Mouse (Mus musculus) forebrain, postnatal 0 days (tissue): Measurements from ENCODE around the gene Cmtm1. TPM values are rescaled to one million over a fixed set of nuclear protein-coding genes. Genes with fewer than 3 reads are reported as not detected.

Experiments used
- ATAC-seq: fragments of 200-750 bp; cut with Nextera tagmentation; 2 replicates; pipeline ENCODE4 v1.8.0; 2017; ENCODE audit warnings: mild to moderate bottlenecking, moderate library complexity
- DNase-seq: peaks from one replicate; pipeline ENCODE4 v3.0.0-alpha.2; 2015
- H3K27ac ChIP-seq: fragments of 300-500 bp; sonication (generic); 2 replicates; pipeline ENCODE4 v1.5.1; 2014; ENCODE audit warnings: low read depth, mild to moderate bottlenecking, antibody characterized with exemption, low read length, moderate library complexity, mixed read lengths
- H3K27me3 ChIP-seq: fragments of 300-500 bp; sonication (generic); 2 replicates; pipeline ENCODE4 v1.6.1; 2014; ENCODE audit warnings: mild to moderate bottlenecking, low read length, mixed read lengths; ENCODE audit not compliant: insufficient read depth
- H3K36me3 ChIP-seq: fragments of 300-500 bp; sonication (generic); 2 replicates; pipeline ENCODE4 v1.6.1; 2014; ENCODE audit warnings: mild to moderate bottlenecking, moderate library complexity; ENCODE audit not compliant: insufficient read depth
- H3K4me1 ChIP-seq: fragments of 300-500 bp; sonication (generic); 2 replicates; pipeline ENCODE4 v1.6.1; 2014; ENCODE audit warnings: antibody characterized with exemption; ENCODE audit not compliant: insufficient read depth
- H3K4me2 ChIP-seq: fragments of 300-500 bp; sonication (generic); 2 replicates; pipeline ENCODE4 v1.6.1; 2014; ENCODE audit warnings: low read depth, mild to moderate bottlenecking, moderate library complexity
- H3K4me3 ChIP-seq: fragments of 300-500 bp; sonication (generic); 2 replicates; pipeline ENCODE4 v1.5.1; 2014; ENCODE audit warnings: low read depth, low read length, mixed read lengths
- H3K9ac ChIP-seq: fragments of 300-500 bp; sonication (generic); 2 replicates; pipeline ENCODE4 v1.6.1; 2014; ENCODE audit warnings: mild to moderate bottlenecking
- H3K9me3 ChIP-seq: fragments of 300-500 bp; sonication (generic); 2 replicates; pipeline ENCODE4 v1.6.1; 2016; ENCODE audit warnings: low read length
- CTCF ChIP-seq: sonication (generic); IDR thresholded peaks from 2 replicates; pipeline ENCODE4 v1.5.1; 2016; ENCODE audit warnings: antibody characterized with exemption, control low read depth, low read depth
- WGBS: fragments of 180-500 bp; shearing (Covaris S2); extraction: QIAGEN DNeasy Blood & Tissue Kit; methylation state at CpG from one replicate; pipeline ENCODE4 v1.1.7; 2014; 5-methylcytosine and 5-hydroxymethylcytosine counted together
- polyA plus RNA-seq: library from polyadenylated mRNA; unstranded; fragments of >200 nt; fragmentation: Nextera tagmentation; extraction: Ambion mirVana; gene quantifications from 2 replicates; pipeline ENCODE4 v1.2.1, GENCODE M21; 2015
- total RNA-seq: library from RNA; depleted of rRNA; stranded (reverse); fragments of >200 nt; gene quantifications from 2 replicates; pipeline ENCODE4 v1.2.3, GENCODE M21; 2014; rRNA removed

Gene Cmtm1
- total and polyA plus RNA-seq, 2 experiments from 2014 or later, result not detected

GRCm38 (mm10) chr8:104249442-104249996, 60.4 kb downstream of the Cmtm1 start:
- no peaks in the 10 kb centered on the region for H3K9me3 ChIP-seq
- peaks cover 16% of the 10 kb centered on the region for H3K36me3 ChIP-seq
- ATAC-seq, result no peak
- H3K4me2 ChIP-seq, result no peak overlapping the region
- no peak for DNase-seq
- no peak for TF ChIP-seq CTCF
- peaks cover 9% of the 10 kb centered on the region for H3K4me1 ChIP-seq
- H3K9ac ChIP-seq, result no peak overlapping the region
- WGBS, result 87% methylated on average over 7 of the region's 7 CpGs
- H3K4me3 ChIP-seq, result no peak overlapping the region
- no peak overlapping the region for H3K27ac ChIP-seq
- no peaks in the 10 kb centered on the region for H3K27me3 ChIP-seq

DNA sequence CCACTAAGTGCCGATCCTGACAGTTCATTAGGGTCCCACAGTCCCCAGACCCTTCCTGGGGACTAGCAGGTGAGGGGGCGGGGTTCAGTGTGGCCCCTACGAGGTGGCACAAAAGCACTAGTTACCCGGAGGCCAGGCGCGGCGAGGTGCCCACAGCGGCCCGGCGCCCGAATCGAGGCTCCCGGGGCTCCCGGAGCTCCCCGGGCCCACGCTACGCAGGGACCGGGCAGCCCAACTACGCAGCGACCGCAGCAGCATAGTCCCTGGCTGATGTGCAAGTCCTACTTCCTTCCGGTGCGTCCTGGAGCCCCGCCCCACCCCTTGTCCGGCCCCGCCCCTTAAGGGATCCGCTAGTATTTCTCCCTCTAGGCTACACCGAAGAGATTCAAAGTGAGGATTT, 61.7 kb downstream of the Cmtm1 start, which contains the start of gene Tk2:
Tk2 (minus strand) TSS at position 283 of the 400 bp plus-strand sequence.
- DNase-seq (peak; percentile 88), ATAC-seq (peak; percentile 96)
- no peak for TF ChIP-seq CTCF
- Histone ChIP-seq H3K4me3 (peak within 1 kb of the TSS; percentile 97), H3K27ac (peak within 1 kb of the TSS; percentile 73), H3K9ac (peak within 1 kb of the TSS; percentile 88), H3K9me3 (no peaks in the 10 kb centered on the region), H3K36me3 (peaks cover 24% of the 10 kb centered on the region), H3K27me3 (no peaks in the 10 kb centered on the region), H3K4me2 (peak within 1 kb of the TSS; percentile 79), H3K4me1 (peaks cover 9% of the 10 kb centered on the region)
- under 1% methylated on average over 28 of the region's 28 CpGs for WGBS

- ATAC-seq (peak; percentile 9; the same call in 1 of the 2 replicates), DNase-seq (peak; percentile 25)
- peaks cover 9% of the 10 kb centered on the region for H3K4me1 ChIP-seq
- H3K36me3 ChIP-seq, result peaks cover 28% of the 10 kb centered on the region
- WGBS, result 6% methylated on average over 11 of the region's 11 CpGs
- no peaks in the 10 kb centered on the region for H3K27me3 ChIP-seq
- peak overlapping the region; percentile 73 for H3K27ac ChIP-seq
- peak overlapping the region; percentile 97 for H3K4me3 ChIP-seq
- H3K4me2 ChIP-seq, result peak overlapping the region; percentile 79
- TF ChIP-seq CTCF, result no peak
- no peaks in the 10 kb centered on the region for H3K9me3 ChIP-seq
- peak overlapping the region; percentile 88 for H3K9ac ChIP-seq
Measured at GRCm38 (mm10) chr8:104247908-104248275, 62.1 kb downstream of the Cmtm1 start.

- DNase-seq (no peak), ATAC-seq (peak; percentile 0; the same call in 1 of the 2 replicates)
- no peaks in the 10 kb centered on the region for H3K9me3 ChIP-seq
- no peaks in the 10 kb centered on the region for H3K27me3 ChIP-seq
- peak overlapping the region; percentile 73; the same call in 1 of the 2 replicates for H3K27ac ChIP-seq
- peak overlapping the region; percentile 79 for H3K4me2 ChIP-seq
- peak overlapping the region; percentile 97 for H3K4me3 ChIP-seq
- WGBS, result 75% methylated on average over 22 of the region's 22 CpGs
- peaks cover 9% of the 10 kb centered on the region for H3K4me1 ChIP-seq
- peak overlapping the region; percentile 88 for H3K9ac ChIP-seq
- H3K36me3 ChIP-seq, result peaks cover 34% of the 10 kb centered on the region
- TF ChIP-seq CTCF, result no peak
Measured at GRCm38 (mm10) chr8:104247054-104247907, 62.7 kb downstream of the Cmtm1 start.

DNA sequence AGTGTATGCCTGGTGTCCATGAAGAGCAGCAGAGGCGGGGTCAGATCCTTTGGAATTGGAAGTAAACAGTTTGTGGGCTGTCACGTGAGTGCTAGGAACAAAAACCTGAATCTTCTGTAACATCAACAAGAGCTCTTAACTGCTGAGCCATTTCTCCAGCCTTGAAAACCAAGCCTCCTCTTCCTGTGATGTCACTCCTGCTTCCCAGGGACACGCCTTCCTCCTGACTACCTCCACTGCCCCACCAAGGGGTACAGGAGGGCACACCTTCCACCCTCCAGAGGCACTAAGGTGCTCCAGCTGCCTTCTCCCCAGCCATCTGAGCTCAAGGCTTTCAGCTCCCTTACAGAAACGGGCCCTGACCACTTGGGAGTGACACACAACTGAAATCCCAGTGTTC, 63.3 kb downstream of the Cmtm1 start:
- H3K27me3 ChIP-seq, result no peaks in the 10 kb centered on the region
- H3K4me1 ChIP-seq, result peaks cover 9% of the 10 kb centered on the region
- no peak overlapping the region for H3K9ac ChIP-seq
- no peak overlapping the region for H3K4me2 ChIP-seq
- no peak overlapping the region for H3K27ac ChIP-seq
- WGBS, result 90% methylated on average over 4 of the region's 4 CpGs
- no peak overlapping the region for H3K4me3 ChIP-seq
- ATAC-seq (no peak), DNase-seq (no peak)
- no peaks in the 10 kb centered on the region for H3K9me3 ChIP-seq
- peaks cover 39% of the 10 kb centered on the region for H3K36me3 ChIP-seq
- TF ChIP-seq CTCF, result no peak

Other genes starting within 250 kb of the Cmtm1 start
- gene Cdh5, start 208.5 kb downstream of the Cmtm1 start, total RNA-seq, result 10.9 and 18.1 TPM in 2 replicates
- gene Cdh5, start 208.5 kb downstream of the Cmtm1 start, polyA plus RNA-seq, result 8.1 and 8.4 TPM in 2 replicates
- 18.2 and 18.9 TPM in 2 replicates for gene Bean1, start 139.7 kb downstream of the Cmtm1 start, total RNA-seq
- 8.6 and 9.9 TPM in 2 replicates for gene Bean1, start 139.7 kb downstream of the Cmtm1 start, polyA plus RNA-seq
- gene Tk2, start 61.6 kb downstream of the Cmtm1 start, total RNA-seq, result 45.2 and 52.9 TPM in 2 replicates
- 45.2 and 45.3 TPM in 2 replicates for gene Tk2, start 61.6 kb downstream of the Cmtm1 start, polyA plus RNA-seq
- 19.1 and 29.2 TPM in 2 replicates for gene Cklf, start 59.3 kb downstream of the Cmtm1 start, total RNA-seq
- gene Cklf, start 59.3 kb downstream of the Cmtm1 start, polyA plus RNA-seq, result 24.8 and 26.8 TPM in 2 replicates
- gene Cmtm2a, start 17.0 kb downstream of the Cmtm1 start, total RNA-seq, result 0.14 TPM in 1 of 2 replicates, not detected in the other
- 0.17 TPM in 1 of 2 replicates, not detected in the other for gene Cmtm2a, start 17.0 kb downstream of the Cmtm1 start, polyA plus RNA-seq
- gene Gm45711, start 64 bp downstream of the Cmtm1 start, total RNA-seq, result not detected in 2 replicates
- gene Gm45711, start 64 bp downstream of the Cmtm1 start, polyA plus RNA-seq, result not detected in 2 replicates
- gene Gm11020, start 11.4 kb upstream of the Cmtm1 start, total RNA-seq, result not detected in 2 replicates
- gene Gm11020, start 11.4 kb upstream of the Cmtm1 start, polyA plus RNA-seq, result not detected in 2 replicates
- 0.38 TPM in 1 of 2 replicates, not detected in the other for gene Cmtm2b, start 12.1 kb upstream of the Cmtm1 start, total RNA-seq
- gene Cmtm2b, start 12.1 kb upstream of the Cmtm1 start, polyA plus RNA-seq, result not detected in 2 replicates
- gene Cmtm3, start 29.3 kb upstream of the Cmtm1 start, total RNA-seq, result 18.4 and 22.0 TPM in 2 replicates
- gene Cmtm3, start 29.3 kb upstream of the Cmtm1 start, polyA plus RNA-seq, result 33.0 and 34.4 TPM in 2 replicates
- 32.9 and 35.1 TPM in 2 replicates for gene Cmtm4, start 85.7 kb upstream of the Cmtm1 start, total RNA-seq
- gene Cmtm4, start 85.7 kb upstream of the Cmtm1 start, polyA plus RNA-seq, result 2.0 and 2.3 TPM in 2 replicates
- gene Dync1li2, start 132.9 kb upstream of the Cmtm1 start, total RNA-seq, result 104 and 125 TPM in 2 replicates
- 46.4 and 74.0 TPM in 2 replicates for gene Dync1li2, start 132.9 kb upstream of the Cmtm1 start, polyA plus RNA-seq
- 0.43 and 0.46 TPM in 2 replicates for gene Terb1, start 199.8 kb upstream of the Cmtm1 start, total RNA-seq
- gene Terb1, start 199.8 kb upstream of the Cmtm1 start, polyA plus RNA-seq, result 0.14 and 0.44 TPM in 2 replicates
- 86.3 and 97.6 TPM in 2 replicates for gene Nae1, start 224.5 kb upstream of the Cmtm1 start, total RNA-seq
- 120 and 134 TPM in 2 replicates for gene Nae1, start 224.5 kb upstream of the Cmtm1 start, polyA plus RNA-seq
- 2.2 and 2.5 TPM in 2 replicates for gene Car7, start 224.5 kb upstream of the Cmtm1 start, total RNA-seq
- gene Car7, start 224.5 kb upstream of the Cmtm1 start, polyA plus RNA-seq, result 1.6 and 2.0 TPM in 2 replicates